Mouse (Mus musculus) midbrain, embryonic 16.5 days (tissue): ENCODE results near the gene Mepce. TPM values are rescaled to one million over a fixed set of nuclear protein-coding genes. Genes with fewer than 3 reads are reported as not detected.

Source experiments
- ATAC-seq: fragments of 200-750 bp; cut with Nextera tagmentation; 2 replicates; pipeline ENCODE4 v1.8.0; 2017; ENCODE audit warnings: moderate TSS enrichment
- H3K27ac ChIP-seq: fragments of 300-500 bp; sonication (generic); 2 replicates; pipeline ENCODE4 v1.5.1; 2014; ENCODE audit warnings: mild to moderate bottlenecking, low read length, mixed read lengths
- H3K27me3 ChIP-seq: fragments of 300-500 bp; sonication (generic); 2 replicates; pipeline ENCODE4 v1.6.1; 2014; ENCODE audit warnings: low read depth, low read length, mixed read lengths; ENCODE audit not compliant: control insufficient read depth, insufficient read depth
- H3K36me3 ChIP-seq: fragments of 300-500 bp; sonication (generic); 2 replicates; pipeline ENCODE4 v1.6.1; 2014; ENCODE audit warnings: mild to moderate bottlenecking, low read length, moderate library complexity, mixed read lengths; ENCODE audit not compliant: control insufficient read depth, insufficient read depth
- H3K4me1 ChIP-seq: fragments of 300-500 bp; sonication (generic); 2 replicates; pipeline ENCODE4 v1.6.1; 2014; ENCODE audit warnings: mild to moderate bottlenecking, low read length, mixed read lengths; ENCODE audit not compliant: control insufficient read depth, insufficient read depth
- H3K4me2 ChIP-seq: fragments of 300-500 bp; sonication (generic); 2 replicates; pipeline ENCODE4 v1.6.1; 2014; ENCODE audit warnings: mild to moderate bottlenecking, low read length, mixed read lengths
- H3K4me3 ChIP-seq: fragments of 300-500 bp; sonication (generic); 2 replicates; pipeline ENCODE4 v1.5.1; 2014; ENCODE audit warnings: low read depth, mild to moderate bottlenecking, low read length, moderate library complexity, mixed read lengths
- H3K9ac ChIP-seq: fragments of 300-500 bp; sonication (generic); 2 replicates; pipeline ENCODE4 v1.6.1; 2014; ENCODE audit warnings: low read depth, low read length, mixed read lengths
- H3K9me3 ChIP-seq: fragments of 300-500 bp; sonication (generic); replicated peaks from 2 replicates; pipeline ENCODE4 v1.6.1; 2014; ENCODE audit warnings: mild to moderate bottlenecking, low read length, mixed read lengths; ENCODE audit not compliant: control insufficient read depth, poor library complexity, severe bottlenecking
- WGBS: fragments of 180-500 bp; shearing (Covaris S2); extraction: QIAGEN DNeasy Blood & Tissue Kit; methylation state at CpG from one replicate; pipeline ENCODE4 v1.1.7; 2014; 5-methylcytosine and 5-hydroxymethylcytosine counted together
- polyA plus RNA-seq: library from polyadenylated mRNA; unstranded; fragments of >200 nt; fragmentation: Nextera tagmentation; extraction: Ambion mirVana; gene quantifications from 2 replicates; pipeline ENCODE4 v1.2.1, GENCODE M21; 2015

Mepce gene
- polyA plus RNA-seq, 1 experiment from 2014 or later: 11.6 TPM

GRCm38 (mm10) chr5:137741023-137741931, 46.2 kb downstream of the Mepce start, which contains the start of gene Nyap1:
Nyap1 (minus strand) TSS chr5:137741607.
- under 1% methylated on average over 60 of the region's 71 CpGs for WGBS

DNA sequence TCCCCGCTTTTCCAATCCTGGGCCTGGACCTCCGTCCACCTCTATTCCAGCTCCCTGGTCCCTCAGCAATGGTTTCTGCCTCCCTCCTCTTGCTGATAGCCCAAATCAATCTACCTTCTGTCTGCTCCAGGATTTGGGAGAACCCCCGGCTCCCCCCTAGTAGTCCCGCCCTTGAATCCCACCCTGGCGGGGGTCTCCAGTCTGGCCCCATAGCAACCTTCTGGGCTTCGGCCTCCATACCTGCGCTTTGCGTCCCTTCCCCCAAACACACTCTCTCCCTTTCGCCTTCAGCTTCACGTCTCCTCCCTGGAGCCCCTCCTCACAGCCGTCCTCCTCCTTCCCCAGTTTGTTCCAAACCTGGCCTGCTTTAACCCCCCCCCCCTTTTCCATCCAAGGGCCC, 46.9 kb downstream of the Mepce start:
- Histone ChIP-seq H3K4me2 (peak overlapping the region; percentile 86), H3K4me1 (peaks cover 43% of the 10 kb centered on the region), H3K4me3 (peak overlapping the region; percentile 71), H3K27ac (peak overlapping the region; percentile 90), H3K9ac (peak overlapping the region; percentile 89), H3K36me3 (peaks cover 9% of the 10 kb centered on the region; the same call in 1 of the 2 replicates), H3K27me3 (no peaks in the 10 kb centered on the region), H3K9me3 (no peaks in the 10 kb centered on the region)
- ATAC-seq: peak; percentile 33; the same call in 1 of the 2 replicates
- WGBS: 5% methylated on average over 11 of the region's 11 CpGs

More at GRCm38 (mm10) chr5:137741023-137741931, 46.2 kb downstream of the Mepce start, which contains the start of gene Nyap1:
- H3K27me3 ChIP-seq: no peaks in the 10 kb centered on the region
- peaks cover 38% of the 10 kb centered on the region for H3K4me1 ChIP-seq
- peak within 1 kb of the TSS; percentile 89 for H3K9ac ChIP-seq
- peak; percentile 85 for ATAC-seq
- peak within 1 kb of the TSS; percentile 71 for H3K4me3 ChIP-seq
- peak within 1 kb of the TSS; percentile 86 for H3K4me2 ChIP-seq
- H3K9me3 ChIP-seq: no peaks in the 10 kb centered on the region
- peak within 1 kb of the TSS; percentile 90 for H3K27ac ChIP-seq
- H3K36me3 ChIP-seq: peaks cover 3% of the 10 kb centered on the region; the same call in 1 of the 2 replicates

DNA sequence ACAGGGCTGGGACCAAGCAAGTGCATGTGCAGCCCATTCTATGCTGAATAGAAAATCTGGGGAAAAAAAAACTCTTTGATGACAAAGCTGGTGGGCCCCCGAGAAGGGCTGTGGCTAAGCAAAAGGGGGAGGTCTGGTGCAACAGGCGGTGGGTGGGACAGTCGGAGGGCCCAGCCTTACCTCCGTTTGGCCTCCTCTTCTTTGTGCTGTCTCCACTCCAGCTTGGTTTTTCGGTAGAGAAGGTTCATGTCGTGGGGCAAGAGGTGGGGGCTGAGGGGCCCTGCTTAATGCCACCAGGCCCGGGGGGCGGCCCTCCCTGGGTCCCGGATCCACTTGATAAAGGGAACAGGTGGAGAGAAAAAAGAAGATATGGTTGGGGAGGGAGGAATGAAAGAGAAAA, 48.0 kb downstream of the Mepce start:
- 16% methylated on average over 9 of the region's 9 CpGs for WGBS
- H3K27ac ChIP-seq: peak overlapping the region; percentile 90

GRCm38 (mm10) chr5:137738516-137738915, 48.9 kb downstream of the Mepce start:
- Histone ChIP-seq H3K9me3 (no peaks in the 10 kb centered on the region), H3K4me3 (peak overlapping the region; percentile 71), H3K4me1 (peaks cover 56% of the 10 kb centered on the region), H3K27me3 (no peaks in the 10 kb centered on the region), H3K4me2 (peak overlapping the region; percentile 86), H3K9ac (peak overlapping the region; percentile 89), H3K36me3 (peaks cover 10% of the 10 kb centered on the region; the same call in 1 of the 2 replicates), H3K27ac (peak overlapping the region; percentile 90)
- no peak for ATAC-seq
- WGBS: 16% methylated on average over 5 of the region's 5 CpGs

More for the DNA sequence above, 48.0 kb downstream of the Mepce start:
- H3K27me3 ChIP-seq: no peaks in the 10 kb centered on the region
- H3K9me3 ChIP-seq: no peaks in the 10 kb centered on the region
- H3K4me3 ChIP-seq: peak overlapping the region; percentile 71
- H3K4me2 ChIP-seq: peak overlapping the region; percentile 86
- H3K36me3 ChIP-seq: peaks cover 10% of the 10 kb centered on the region; the same call in 1 of the 2 replicates
- peaks cover 49% of the 10 kb centered on the region for H3K4me1 ChIP-seq
- H3K9ac ChIP-seq: peak overlapping the region; percentile 89
- ATAC-seq: no peak

- ATAC-seq: no peak
- H3K27ac ChIP-seq: peak overlapping the region; percentile 90; the same call in 1 of the 2 replicates
- 86% methylated on average over 6 of the region's 6 CpGs for WGBS
- H3K4me2 ChIP-seq: peak overlapping the region; percentile 86
- H3K36me3 ChIP-seq: peaks cover 14% of the 10 kb centered on the region
- 0 out of 2 replicates have a peak overlapping the region, but pooled peaks have one; percentile 42 for H3K9ac ChIP-seq
- peak overlapping the region; percentile 10; the same call in 1 of the 2 replicates for H3K4me3 ChIP-seq
- H3K4me1 ChIP-seq: peaks cover 63% of the 10 kb centered on the region
- H3K9me3 ChIP-seq: no peaks in the 10 kb centered on the region
- no peaks in the 10 kb centered on the region for H3K27me3 ChIP-seq
Observed at GRCm38 (mm10) chr5:137737400-137737940, 50.0 kb downstream of the Mepce start.

DNA sequence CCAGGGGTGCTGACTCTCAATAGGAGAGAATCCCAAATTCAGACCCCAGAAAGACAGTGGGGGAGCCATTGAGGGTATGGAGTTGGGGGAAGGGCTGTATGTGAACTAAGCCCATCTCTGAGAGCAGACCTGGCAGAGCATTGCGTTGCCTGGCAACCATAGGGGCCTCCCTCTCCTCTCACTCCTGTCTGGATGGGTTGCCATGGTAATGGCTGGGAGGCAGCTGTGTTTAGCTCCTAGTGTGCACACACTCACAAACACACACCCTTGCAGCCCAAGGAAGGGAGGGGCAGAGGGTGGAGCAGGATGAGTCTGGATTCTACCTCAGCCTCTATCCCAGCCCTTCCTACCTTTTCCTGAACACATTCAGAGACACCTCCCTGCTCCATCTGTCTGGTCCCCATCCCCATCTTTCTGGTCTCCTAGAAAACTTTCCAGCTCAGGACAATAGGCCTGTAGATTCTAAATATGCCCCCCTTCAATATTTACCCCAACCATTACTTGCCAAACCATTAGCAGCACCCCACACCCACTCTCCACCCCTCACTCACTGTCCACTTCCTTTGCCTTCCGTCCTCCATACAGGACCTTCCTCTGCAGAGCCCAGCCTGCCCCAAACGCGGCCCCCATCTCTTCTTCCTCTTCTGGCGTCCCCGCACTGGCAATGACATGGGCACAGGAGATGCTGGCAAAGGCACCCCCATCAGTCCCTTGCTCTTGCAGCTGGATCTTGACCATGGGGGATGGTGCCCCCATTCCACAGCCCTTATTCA, 53.0 kb downstream of the Mepce start:
- H3K9ac ChIP-seq: peak overlapping the region; percentile 69
- peaks cover 27% of the 10 kb centered on the region for H3K36me3 ChIP-seq
- WGBS: 37% methylated on average over 6 of the region's 6 CpGs
- peak overlapping the region; percentile 74 for H3K4me2 ChIP-seq
- peak overlapping the region; percentile 93 for H3K27ac ChIP-seq
- peak; percentile 96 for ATAC-seq
- H3K4me1 ChIP-seq: peaks cover 61% of the 10 kb centered on the region
- H3K4me3 ChIP-seq: peak overlapping the region; percentile 36
- no peaks in the 10 kb centered on the region for H3K27me3 ChIP-seq
- no peaks in the 10 kb centered on the region for H3K9me3 ChIP-seq

- H3K36me3 ChIP-seq: peaks cover 27% of the 10 kb centered on the region
- peak overlapping the region; percentile 74 for H3K4me2 ChIP-seq
- peak overlapping the region; percentile 93 for H3K27ac ChIP-seq
- peak; percentile 61 for ATAC-seq
- 18% methylated on average over 12 of the region's 12 CpGs for WGBS
- H3K4me3 ChIP-seq: peak overlapping the region; percentile 36
- H3K9ac ChIP-seq: peak overlapping the region; percentile 69
- peaks cover 53% of the 10 kb centered on the region for H3K4me1 ChIP-seq
- no peaks in the 10 kb centered on the region for H3K27me3 ChIP-seq
- H3K9me3 ChIP-seq: no peaks in the 10 kb centered on the region
Observed at GRCm38 (mm10) chr5:137733638-137734288, 53.7 kb downstream of the Mepce start.
